Mouse (Mus musculus): ENCODE results near the gene Prr29. TPM values are rescaled to one million over a fixed set of nuclear protein-coding genes. Genes with fewer than 3 reads are reported as not detected.

The Prr29 gene
- polyA plus RNA-seq (2014; fragmentation: Nextera tagmentation; extraction: Ambion mirVana), result not detected in 2 replicates

GRCm38 (mm10) chr11:106365366-106365765, at the start of gene Prr29:
Gene Prr29, plus strand, starts transcription at chr11:106365472.
- Histone ChIP-seq H3K27me3 (ENCODE audit: control insufficient read depth, insufficient read depth, low read length) (no peaks in the 10 kb centered on the region), H3K36me3 (ENCODE audit: control insufficient read depth, insufficient read depth, low read length) (no peaks in the 10 kb centered on the region), H3K4me3 (replicated peaks; ENCODE audit: low read depth, low read length) (no peak within 1 kb of the TSS), H3K4me1 (ENCODE audit: control insufficient read depth, insufficient read depth, low read length) (0 out of 2 replicates have a peak, but pooled peaks cover 3% of the 10 kb centered on the region), H3K9me3 (ENCODE audit: control insufficient read depth, low read length) (no peaks in the 10 kb centered on the region), H3K4me2 (ENCODE audit: low read length) (no peak within 1 kb of the TSS; the same call in 1 of the 2 replicates), H3K27ac (replicated peaks; ENCODE audit: low read depth, low read length) (no peak within 1 kb of the TSS), H3K9ac (replicated peaks; ENCODE audit: low read length) (no peak within 1 kb of the TSS)
- 59% methylated on average over 10 of the region's 10 CpGs for WGBS
- ATAC-seq (ENCODE audit: low FRiP score, low TSS enrichment) (no peak), DNase-seq (no peak)

GRCm38 (mm10) chr11:106316416-106316815, 48.9 kb upstream of the Prr29 start:
- no peaks in the 10 kb centered on the region for H3K27me3 ChIP-seq (ENCODE audit: control insufficient read depth, insufficient read depth, low read length)
- DNase-seq (no peak), ATAC-seq (ENCODE audit: low FRiP score, low TSS enrichment) (no peak)
- no peaks in the 10 kb centered on the region for H3K36me3 ChIP-seq (ENCODE audit: control insufficient read depth, insufficient read depth, low read length)
- H3K27ac ChIP-seq (replicated peaks; ENCODE audit: low read depth, low read length), result no peak overlapping the region
- H3K9ac ChIP-seq (replicated peaks; ENCODE audit: low read length), result no peak overlapping the region
- H3K4me1 ChIP-seq (ENCODE audit: control insufficient read depth, insufficient read depth, low read length), result no peaks in the 10 kb centered on the region
- no peak overlapping the region for H3K4me3 ChIP-seq (replicated peaks; ENCODE audit: low read depth, low read length)
- H3K9me3 ChIP-seq (ENCODE audit: control insufficient read depth, low read length), result no peaks in the 10 kb centered on the region
- H3K4me2 ChIP-seq (ENCODE audit: low read length), result no peak overlapping the region
- 84% methylated on average over 1 of the region's 1 CpGs for WGBS

GRCm38 (mm10) chr11:106317801-106318200, 47.5 kb upstream of the Prr29 start:
- ATAC-seq (ENCODE audit: low FRiP score, low TSS enrichment), result no peak
- no peak overlapping the region for H3K9ac ChIP-seq (replicated peaks; ENCODE audit: low read length)
- no peak overlapping the region for H3K27ac ChIP-seq (replicated peaks; ENCODE audit: low read depth, low read length)

GRCm38 (mm10) chr11:106318406-106319366, 46.6 kb upstream of the Prr29 start:
- Histone ChIP-seq H3K4me3 (replicated peaks; ENCODE audit: low read depth, low read length) (no peak overlapping the region), H3K9ac (replicated peaks; ENCODE audit: low read length) (no peak overlapping the region), H3K9me3 (ENCODE audit: control insufficient read depth, low read length) (no peaks in the 10 kb centered on the region), H3K4me2 (ENCODE audit: low read length) (no peak overlapping the region), H3K27me3 (ENCODE audit: control insufficient read depth, insufficient read depth, low read length) (no peaks in the 10 kb centered on the region), H3K27ac (replicated peaks; ENCODE audit: low read depth, low read length) (no peak overlapping the region), H3K4me1 (ENCODE audit: control insufficient read depth, insufficient read depth, low read length) (no peaks in the 10 kb centered on the region), H3K36me3 (ENCODE audit: control insufficient read depth, insufficient read depth, low read length) (no peaks in the 10 kb centered on the region)
- DNase-seq, result no peak
- WGBS, result 82% methylated on average over 21 of the region's 21 CpGs
- ATAC-seq (ENCODE audit: low FRiP score, low TSS enrichment), result no peak

More at GRCm38 (mm10) chr11:106317801-106318200, 47.5 kb upstream of the Prr29 start:
- Histone ChIP-seq H3K9me3 (ENCODE audit: control insufficient read depth, low read length) (no peaks in the 10 kb centered on the region), H3K4me1 (ENCODE audit: control insufficient read depth, insufficient read depth, low read length) (no peaks in the 10 kb centered on the region), H3K4me2 (ENCODE audit: low read length) (no peak overlapping the region), H3K4me3 (replicated peaks; ENCODE audit: low read depth, low read length) (no peak overlapping the region), H3K36me3 (ENCODE audit: control insufficient read depth, insufficient read depth, low read length) (no peaks in the 10 kb centered on the region), H3K27me3 (ENCODE audit: control insufficient read depth, insufficient read depth, low read length) (no peaks in the 10 kb centered on the region)
- no peak for DNase-seq
- 80% methylated on average over 7 of the region's 7 CpGs for WGBS

- no peak overlapping the region for H3K27ac ChIP-seq (replicated peaks; ENCODE audit: low read depth, low read length)
- DNase-seq, result no peak
- H3K4me1 ChIP-seq (ENCODE audit: control insufficient read depth, insufficient read depth, low read length), result no peaks in the 10 kb centered on the region
- ATAC-seq (ENCODE audit: low FRiP score, low TSS enrichment), result no peak
- H3K4me2 ChIP-seq (ENCODE audit: low read length), result no peak overlapping the region
- H3K9me3 ChIP-seq (ENCODE audit: control insufficient read depth, low read length), result no peaks in the 10 kb centered on the region
- WGBS, result 47% methylated on average over 5 of the region's 5 CpGs
- no peaks in the 10 kb centered on the region for H3K27me3 ChIP-seq (ENCODE audit: control insufficient read depth, insufficient read depth, low read length)
- H3K36me3 ChIP-seq (ENCODE audit: control insufficient read depth, insufficient read depth, low read length), result no peaks in the 10 kb centered on the region
- no peak overlapping the region for H3K9ac ChIP-seq (replicated peaks; ENCODE audit: low read length)
- H3K4me3 ChIP-seq (replicated peaks; ENCODE audit: low read depth, low read length), result no peak overlapping the region
Observed at GRCm38 (mm10) chr11:106324858-106325257, 40.4 kb upstream of the Prr29 start.

GRCm38 (mm10) chr11:106325566-106326206, 39.6 kb upstream of the Prr29 start:
- DNase-seq (peak; percentile 74), ATAC-seq (ENCODE audit: low FRiP score, low TSS enrichment) (no peak)
- Histone ChIP-seq H3K27ac (replicated peaks; ENCODE audit: low read depth, low read length) (no peak overlapping the region), H3K9me3 (ENCODE audit: control insufficient read depth, low read length) (no peaks in the 10 kb centered on the region), H3K4me1 (ENCODE audit: control insufficient read depth, insufficient read depth, low read length) (no peaks in the 10 kb centered on the region), H3K4me2 (ENCODE audit: low read length) (no peak overlapping the region), H3K36me3 (ENCODE audit: control insufficient read depth, insufficient read depth, low read length) (no peaks in the 10 kb centered on the region), H3K4me3 (replicated peaks; ENCODE audit: low read depth, low read length) (no peak overlapping the region), H3K9ac (replicated peaks; ENCODE audit: low read length) (no peak overlapping the region), H3K27me3 (ENCODE audit: control insufficient read depth, insufficient read depth, low read length) (no peaks in the 10 kb centered on the region)
- WGBS, result 70% methylated on average over 8 of the region's 8 CpGs

- ATAC-seq (ENCODE audit: low FRiP score, low TSS enrichment), result no peak
- Histone ChIP-seq H3K9me3 (ENCODE audit: control insufficient read depth, low read length) (no peaks in the 10 kb centered on the region), H3K27me3 (ENCODE audit: control insufficient read depth, insufficient read depth, low read length) (no peaks in the 10 kb centered on the region), H3K9ac (replicated peaks; ENCODE audit: low read length) (no peak overlapping the region), H3K27ac (replicated peaks; ENCODE audit: low read depth, low read length) (no peak overlapping the region), H3K36me3 (ENCODE audit: control insufficient read depth, insufficient read depth, low read length) (no peaks in the 10 kb centered on the region), H3K4me2 (ENCODE audit: low read length) (no peak overlapping the region), H3K4me3 (replicated peaks; ENCODE audit: low read depth, low read length) (no peak overlapping the region), H3K4me1 (ENCODE audit: control insufficient read depth, insufficient read depth, low read length) (no peaks in the 10 kb centered on the region)
- no peak for DNase-seq
- WGBS, result 92% methylated on average over 8 of the region's 8 CpGs
Observed at GRCm38 (mm10) chr11:106326475-106326874, 38.8 kb upstream of the Prr29 start.

GRCm38 (mm10) chr11:106328521-106328920, 36.8 kb upstream of the Prr29 start:
- Histone ChIP-seq H3K4me3 (replicated peaks; ENCODE audit: low read depth, low read length) (no peak overlapping the region), H3K27ac (replicated peaks; ENCODE audit: low read depth, low read length) (no peak overlapping the region), H3K4me1 (ENCODE audit: control insufficient read depth, insufficient read depth, low read length) (no peaks in the 10 kb centered on the region), H3K9me3 (ENCODE audit: control insufficient read depth, low read length) (no peaks in the 10 kb centered on the region), H3K27me3 (ENCODE audit: control insufficient read depth, insufficient read depth, low read length) (no peaks in the 10 kb centered on the region), H3K9ac (replicated peaks; ENCODE audit: low read length) (no peak overlapping the region), H3K36me3 (ENCODE audit: control insufficient read depth, insufficient read depth, low read length) (no peaks in the 10 kb centered on the region), H3K4me2 (ENCODE audit: low read length) (no peak overlapping the region)
- ATAC-seq (ENCODE audit: low FRiP score, low TSS enrichment), result no peak
- WGBS, result 66% methylated on average over 5 of the region's 5 CpGs
- no peak for DNase-seq

Data from midbrain, embryonic 14.5 days (tissue).